Mouse (Mus musculus) intestine, embryonic 15.5 days (tissue): ENCODE measurements at regions not wholly inside any gene's neighbourhood (a gene's known extent, or its start where the extent isn't known, plus 50 kb on each side); places are given as distances from the start of the nearest gene placed in this dataset.

ENCODE experiments used
- ATAC-seq: fragments of 200-750 bp; cut with Nextera tagmentation; 2 replicates; pipeline ENCODE4 v1.8.0; 2017; ENCODE audit warnings: moderate TSS enrichment, moderate library complexity
- H3K27ac ChIP-seq: fragments of 300-500 bp; sonication (generic); 2 replicates; pipeline ENCODE4 v1.5.1; 2015; ENCODE audit warnings: mild to moderate bottlenecking, inconsistent platforms
- H3K27me3 ChIP-seq: fragments of 300-500 bp; sonication (generic); replicated peaks from 2 replicates; pipeline ENCODE4 v1.6.1; 2015; ENCODE audit warnings: inconsistent platforms
- H3K36me3 ChIP-seq: fragments of 300-500 bp; sonication (generic); 2 replicates; pipeline ENCODE4 v1.6.1; 2015; ENCODE audit warnings: inconsistent platforms
- H3K4me1 ChIP-seq: fragments of 300-500 bp; sonication (generic); replicated peaks from 2 replicates; pipeline ENCODE4 v1.6.1; 2015; ENCODE audit warnings: inconsistent platforms
- H3K4me2 ChIP-seq: fragments of 300-500 bp; sonication (generic); replicated peaks from 2 replicates; pipeline ENCODE4 v1.6.1; 2015; ENCODE audit warnings: mild to moderate bottlenecking, inconsistent platforms
- H3K4me3 ChIP-seq: fragments of 300-500 bp; sonication (generic); replicated peaks from 2 replicates; pipeline ENCODE4 v1.5.1; 2015; ENCODE audit warnings: inconsistent platforms
- H3K9ac ChIP-seq: fragments of 300-500 bp; sonication (generic); 2 replicates; pipeline ENCODE4 v1.6.1; 2015; ENCODE audit warnings: inconsistent platforms
- H3K9me3 ChIP-seq: fragments of 300-500 bp; sonication (generic); 2 replicates; pipeline ENCODE4 v1.6.1; 2016; ENCODE audit warnings: inconsistent platforms
- WGBS: fragments of 180-500 bp; shearing (Covaris S2); methylation state at CpG from one replicate; pipeline ENCODE4 v1.1.7; 2015; 5-methylcytosine and 5-hydroxymethylcytosine counted together

- WGBS = 85% methylated on average over 4 of the region's 4 CpGs
- Histone ChIP-seq H3K9me3 (no peaks in the 10 kb centered on the region), H3K4me2 (no peak overlapping the region), H3K36me3 (no peaks in the 10 kb centered on the region), H3K9ac (no peak overlapping the region), H3K4me3 (no peak overlapping the region), H3K27me3 (no peaks in the 10 kb centered on the region), H3K4me1 (no peaks in the 10 kb centered on the region), H3K27ac (no peak overlapping the region)
- no peak for ATAC-seq
These were observed 109.9 kb upstream of the Sox9 start for GRCm38 (mm10) chr11:112672086-112672485.

DNA sequence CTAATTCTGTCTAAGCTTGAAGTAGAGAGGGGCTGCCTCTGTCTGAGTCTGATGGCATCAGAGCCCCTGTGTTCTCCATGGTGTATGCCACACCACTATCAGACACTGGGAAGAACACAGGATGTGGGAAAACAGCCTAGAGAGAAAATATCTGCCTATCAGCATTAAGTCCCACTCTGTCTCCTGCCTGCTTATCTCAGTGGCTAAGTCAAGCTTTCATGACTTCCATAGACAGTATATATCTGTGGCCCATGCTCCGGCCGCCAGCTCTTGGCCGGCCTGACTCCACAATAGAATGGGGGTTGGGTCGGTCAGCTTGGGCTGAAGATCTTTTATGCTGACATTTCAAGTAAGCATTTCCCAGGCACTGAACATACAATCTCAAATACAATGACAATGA lies 92.0 kb upstream of the Sox9 start:
- no peaks in the 10 kb centered on the region for H3K36me3 ChIP-seq
- no peaks in the 10 kb centered on the region for H3K27me3 ChIP-seq
- no peaks in the 10 kb centered on the region for H3K4me1 ChIP-seq
- ATAC-seq = no peak
- no peaks in the 10 kb centered on the region for H3K9me3 ChIP-seq
- no peak overlapping the region for H3K4me3 ChIP-seq
- no peak overlapping the region for H3K27ac ChIP-seq
- no peak overlapping the region for H3K4me2 ChIP-seq
- WGBS = 83% methylated on average over 4 of the region's 4 CpGs
- no peak overlapping the region for H3K9ac ChIP-seq

DNA sequence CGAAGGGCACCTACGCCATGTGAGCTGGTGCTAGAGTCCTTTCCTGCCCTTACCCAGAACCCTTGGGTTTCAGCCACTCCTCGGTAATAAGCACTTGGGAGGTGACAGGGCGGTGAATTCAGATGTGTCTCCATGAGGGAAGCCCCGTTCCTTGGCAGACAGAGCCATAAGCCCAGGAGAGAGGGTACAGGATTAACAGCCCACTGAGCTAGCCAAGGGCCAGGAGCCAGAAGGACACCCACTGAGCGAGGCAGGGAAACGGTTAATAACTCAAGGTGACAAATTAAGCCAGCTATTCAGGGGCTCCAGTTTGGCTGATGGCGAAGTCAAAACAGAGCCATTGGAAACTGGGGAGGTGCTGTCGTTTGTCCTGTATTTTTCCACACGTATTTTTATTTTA lies 75.9 kb upstream of the Sox9 start:
- Histone ChIP-seq H3K36me3 (no peaks in the 10 kb centered on the region), H3K27ac (no peak overlapping the region), H3K27me3 (no peaks in the 10 kb centered on the region), H3K4me2 (no peak overlapping the region), H3K4me1 (no peaks in the 10 kb centered on the region), H3K4me3 (no peak overlapping the region), H3K9me3 (no peaks in the 10 kb centered on the region), H3K9ac (no peak overlapping the region)
- ATAC-seq = no peak
- WGBS = 81% methylated on average over 10 of the region's 10 CpGs

DNA sequence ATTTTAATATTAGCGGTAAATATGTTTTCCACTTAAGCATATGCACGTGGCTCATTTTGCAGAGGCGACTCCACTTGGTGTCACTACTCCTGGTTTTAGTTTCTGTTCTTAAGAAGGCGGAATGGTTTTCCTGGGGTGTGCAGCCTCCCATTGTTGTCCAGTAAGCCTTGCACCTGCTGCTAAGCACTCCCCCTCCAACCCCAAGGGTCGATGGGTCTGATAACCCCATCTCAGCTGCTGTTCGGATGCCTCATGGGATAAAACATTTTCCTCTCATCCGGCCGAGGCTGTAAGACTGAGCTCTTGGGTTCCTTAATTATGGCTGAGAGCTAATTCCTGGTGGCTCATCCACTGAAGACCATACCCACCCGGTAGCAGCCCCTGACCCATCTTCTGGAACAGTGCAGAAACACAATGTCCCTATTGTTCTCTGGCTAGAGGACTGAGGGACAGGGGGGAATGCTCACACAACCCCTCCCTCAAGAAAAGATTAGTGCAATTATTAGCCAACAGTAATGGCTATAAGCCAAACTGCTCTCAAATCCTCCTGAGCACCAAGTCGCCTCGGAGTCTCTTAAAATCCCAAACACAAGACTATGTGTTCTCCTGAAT lies 73.8 kb upstream of the Sox9 start:
- Histone ChIP-seq H3K4me2 (no peak overlapping the region), H3K36me3 (no peaks in the 10 kb centered on the region), H3K9me3 (no peaks in the 10 kb centered on the region), H3K4me1 (no peaks in the 10 kb centered on the region), H3K27ac (no peak overlapping the region), H3K9ac (no peak overlapping the region), H3K4me3 (no peak overlapping the region), H3K27me3 (no peaks in the 10 kb centered on the region)
- 72% methylated on average over 11 of the region's 11 CpGs for WGBS
- no peak for ATAC-seq

DNA sequence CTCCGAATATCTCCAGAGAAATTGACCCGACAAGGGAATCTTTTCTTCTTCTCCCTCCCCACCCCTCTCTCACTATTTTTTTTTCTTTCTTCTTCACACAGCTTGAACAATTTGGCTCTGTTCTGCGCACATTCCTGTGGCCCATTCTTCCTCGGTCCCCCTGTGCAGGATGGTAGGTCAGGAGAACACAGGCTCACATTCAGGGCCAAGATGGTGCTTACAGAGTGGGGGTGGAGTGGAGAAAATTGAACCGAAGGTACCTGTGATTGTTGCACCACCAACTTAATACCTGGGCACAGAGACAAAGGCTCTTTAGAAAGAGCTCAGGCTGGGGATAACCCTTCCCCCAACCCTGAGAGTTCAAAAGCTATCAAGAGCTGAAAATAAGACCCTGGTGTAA lies 70.4 kb upstream of the Sox9 start:
- Histone ChIP-seq H3K4me3 (no peak overlapping the region), H3K36me3 (no peaks in the 10 kb centered on the region), H3K27me3 (no peaks in the 10 kb centered on the region), H3K4me1 (no peaks in the 10 kb centered on the region), H3K27ac (no peak overlapping the region), H3K9ac (no peak overlapping the region), H3K9me3 (no peaks in the 10 kb centered on the region), H3K4me2 (no peak overlapping the region)
- 71% methylated on average over 5 of the region's 5 CpGs for WGBS
- ATAC-seq = no peak

- no peak for ATAC-seq
- H3K4me3 ChIP-seq = no peak overlapping the region
- no peak overlapping the region for H3K27ac ChIP-seq
- H3K9me3 ChIP-seq = no peaks in the 10 kb centered on the region
- no peaks in the 10 kb centered on the region for H3K27me3 ChIP-seq
- H3K4me1 ChIP-seq = no peaks in the 10 kb centered on the region
- H3K4me2 ChIP-seq = no peak overlapping the region
- no peak overlapping the region for H3K9ac ChIP-seq
- no peaks in the 10 kb centered on the region for H3K36me3 ChIP-seq
- 66% methylated on average over 2 of the region's 2 CpGs for WGBS
These were observed 63.5 kb upstream of the Sox9 start for GRCm38 (mm10) chr11:112718547-112718946.

DNA sequence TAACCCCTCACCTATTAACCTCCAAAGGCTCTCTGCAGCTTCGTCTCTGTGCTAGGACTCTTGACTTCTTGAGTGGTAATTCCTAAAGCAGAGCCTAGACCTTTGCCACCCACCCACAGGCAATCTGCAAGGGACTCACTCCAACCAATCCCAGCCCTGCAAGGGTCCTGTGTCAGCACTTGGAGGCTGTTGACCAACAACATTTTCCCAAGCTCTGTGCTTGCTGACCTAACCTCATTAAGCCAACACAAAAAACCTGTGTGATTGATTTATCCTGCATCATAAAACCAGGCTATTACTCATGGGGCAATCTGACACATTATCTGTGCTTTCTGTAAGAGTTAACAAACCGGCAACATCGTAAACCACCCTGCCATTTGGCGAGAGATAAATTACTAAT lies 61.4 kb upstream of the Sox9 start:
- Histone ChIP-seq H3K36me3 (no peaks in the 10 kb centered on the region), H3K9me3 (no peaks in the 10 kb centered on the region), H3K4me2 (no peak overlapping the region), H3K9ac (no peak overlapping the region), H3K27me3 (no peaks in the 10 kb centered on the region), H3K27ac (no peak overlapping the region), H3K4me1 (no peaks in the 10 kb centered on the region), H3K4me3 (no peak overlapping the region)
- peak; percentile 51; the same call in 1 of the 2 replicates for ATAC-seq
- WGBS = 60% methylated on average over 4 of the region's 4 CpGs

- H3K4me3 ChIP-seq = no peak overlapping the region
- H3K9me3 ChIP-seq = no peaks in the 10 kb centered on the region
- no peaks in the 10 kb centered on the region for H3K36me3 ChIP-seq
- 26% methylated on average over 4 of the region's 4 CpGs for WGBS
- H3K9ac ChIP-seq = no peak overlapping the region
- H3K4me1 ChIP-seq = no peaks in the 10 kb centered on the region; the same call in 1 of the 2 replicates
- ATAC-seq = peak; percentile 67; the same call in 1 of the 2 replicates
- H3K27ac ChIP-seq = no peak overlapping the region
- H3K4me2 ChIP-seq = no peak overlapping the region
- no peaks in the 10 kb centered on the region for H3K27me3 ChIP-seq
These were observed 59.1 kb upstream of the Sox9 start for GRCm38 (mm10) chr11:112722936-112723335.

- Histone ChIP-seq H3K27ac (no peak overlapping the region), H3K27me3 (no peaks in the 10 kb centered on the region), H3K9ac (no peak overlapping the region), H3K4me3 (no peak overlapping the region), H3K9me3 (no peaks in the 10 kb centered on the region), H3K4me2 (no peak overlapping the region), H3K36me3 (no peaks in the 10 kb centered on the region), H3K4me1 (no peaks in the 10 kb centered on the region; the same call in 1 of the 2 replicates)
- WGBS = 17% methylated on average over 15 of the region's 15 CpGs
- ATAC-seq = peak; percentile 28; the same call in 1 of the 2 replicates
These were observed 53.7 kb upstream of the Sox9 start for GRCm38 (mm10) chr11:112728154-112728952.
